Mouse (Mus musculus) MEL (cell line): Measurements from ENCODE around the gene Ccdc97. TPM values are rescaled to one million over a fixed set of nuclear protein-coding genes. Genes with fewer than 3 reads are reported as not detected.

Source experiments
- DNase-seq: peaks from one replicate; pipeline ENCODE4 v3.0.0; 2011; ENCODE audit warnings: low read depth, low spot score
- H3K27ac ChIP-seq: 2 replicates; pipeline ENCODE4 v1.5.1; 2012; ENCODE audit warnings: low read depth, mild to moderate bottlenecking, control low read depth, low read length, moderate library complexity; ENCODE audit not compliant: control insufficient read depth
- H3K27me3 ChIP-seq, 2 experiments: fragments of 150-350 bp in 1 of 2; sonication (generic) in 1 of 2; 2 replicates each; pipeline ENCODE4 v1.6.1; 2012; ENCODE audit warnings: low read length in 2 of 2, mild to moderate bottlenecking in 2 of 2, improper control_type of control experiment in 1 of 2, moderate library complexity in 1 of 2; ENCODE audit not compliant: insufficient read depth in 2 of 2, control insufficient read depth in 1 of 2
- H3K36me3 ChIP-seq, 2 experiments: 2 replicates each; pipeline ENCODE4 v1.6.1; 2012 to 2014; ENCODE audit warnings: low read length in 2 of 2, improper control_type of control experiment in 1 of 2, inconsistent platforms in 1 of 2, mild to moderate bottlenecking in 1 of 2; ENCODE audit not compliant: insufficient read depth in 2 of 2, control insufficient read depth in 1 of 2
- H3K4me1 ChIP-seq, 2 experiments: fragments of 150-350 bp in 1 of 2; sonication (generic) in 1 of 2; 2 replicates each; pipeline ENCODE4 v1.6.1; 2012; ENCODE audit warnings: low read length in 2 of 2, improper control_type of control experiment in 1 of 2, mild to moderate bottlenecking in 1 of 2; ENCODE audit not compliant: insufficient read depth in 2 of 2, control insufficient read depth in 1 of 2
- H3K4me3 ChIP-seq, 2 experiments: fragments of 150-350 bp in 1 of 2; sonication (generic) in 1 of 2; 2 replicates each; pipeline ENCODE4 v1.5.1; 2012; ENCODE audit warnings: low read depth in 2 of 2, low read length in 2 of 2, mild to moderate bottlenecking in 2 of 2, moderate library complexity in 2 of 2, control low read depth in 1 of 2, improper control_type of control experiment in 1 of 2; ENCODE audit not compliant: control insufficient read depth in 1 of 2, insufficient read depth in 1 of 2
- H3K79me2 ChIP-seq: 2 replicates; pipeline ENCODE4 v1.6.1; 2012; ENCODE audit warnings: mild to moderate bottlenecking, low read length, moderate library complexity; ENCODE audit not compliant: control insufficient read depth, poor library complexity, insufficient read depth
- H3K9ac ChIP-seq: 2 replicates; pipeline ENCODE4 v1.6.1; 2012; ENCODE audit warnings: low read depth, mild to moderate bottlenecking, control low read depth, low read length, moderate library complexity; ENCODE audit not compliant: control insufficient read depth, poor library complexity, severe bottlenecking
- H3K9me3 ChIP-seq: fragments of 150-350 bp; sonication (generic); replicated peaks from 2 replicates; pipeline ENCODE4 v1.6.1; 2012; ENCODE audit warnings: mild to moderate bottlenecking, low read length, improper control_type of control experiment, moderate library complexity; ENCODE audit not compliant: insufficient read depth
- CHD2 ChIP-seq: IDR thresholded peaks from 2 replicates; pipeline ENCODE4 v1.6.1; 2011; ENCODE audit warnings: low read length, improper control_type of control experiment
- E2F4 ChIP-seq: IDR thresholded peaks from 2 replicates; pipeline ENCODE4 v1.6.1; 2011; ENCODE audit warnings: low read depth, low read length, improper control_type of control experiment, borderline replicate concordance
- ELF1 ChIP-seq: IDR thresholded peaks from 2 replicates; pipeline ENCODE4 v1.6.1; 2014; ENCODE audit warnings: low read depth, mild to moderate bottlenecking, inconsistent platforms, low read length, improper control_type of control experiment, moderate library complexity
- JUND ChIP-seq: IDR thresholded peaks from 2 replicates; pipeline ENCODE4 v1.6.1; 2011; ENCODE audit warnings: low read depth, mild to moderate bottlenecking, improper control_type of control experiment, low read length
- KAT2A ChIP-seq: conservative IDR thresholded peaks from 2 replicates; pipeline ENCODE4 v1.6.1; 2012; ENCODE audit warnings: low read depth, low read length, improper control_type of control experiment, inconsistent platforms
- MAFK ChIP-seq: IDR thresholded peaks from 2 replicates; pipeline ENCODE4 v1.6.1; 2011; ENCODE audit warnings: low read depth, mild to moderate bottlenecking, low read length, improper control_type of control experiment, borderline replicate concordance
- MAZ ChIP-seq: IDR thresholded peaks from 2 replicates; pipeline ENCODE4 v1.6.1; 2012; ENCODE audit warnings: low read depth, mild to moderate bottlenecking, inconsistent platforms, low read length, improper control_type of control experiment
- MYC ChIP-seq: IDR thresholded peaks from 2 replicates; pipeline ENCODE4 v1.6.1; 2011; ENCODE audit warnings: low read depth, mild to moderate bottlenecking, low read length, improper control_type of control experiment, moderate library complexity
- NELFE ChIP-seq: IDR thresholded peaks from 2 replicates; pipeline ENCODE4 v1.6.1; 2011; ENCODE audit warnings: low read depth, low read length, improper control_type of control experiment
- NRF1 ChIP-seq: IDR thresholded peaks from 2 replicates; pipeline ENCODE4 v1.6.1; 2014; ENCODE audit warnings: low read depth, mild to moderate bottlenecking, inconsistent platforms, low read length, improper control_type of control experiment, moderate library complexity; ENCODE audit not compliant: poor library complexity, insufficient read depth, severe bottlenecking
- POLR2A ChIP-seq, 2 experiments: IDR thresholded peaks; 2 replicates each; pipeline ENCODE4 v1.6.1; 2011 to 2012; ENCODE audit warnings: low read length in 2 of 2, mild to moderate bottlenecking in 2 of 2, control low read depth in 1 of 2, improper control_type of control experiment in 1 of 2, low read depth in 1 of 2, moderate library complexity in 1 of 2; ENCODE audit not compliant: control insufficient read depth in 1 of 2, insufficient read depth in 1 of 2, poor library complexity in 1 of 2
- POLR2AphosphoS2 ChIP-seq: IDR thresholded peaks from 2 replicates; pipeline ENCODE4 v1.6.1; 2011; ENCODE audit warnings: low read length, improper control_type of control experiment
- RCOR1 ChIP-seq: IDR thresholded peaks from 2 replicates; pipeline ENCODE4 v1.6.1; 2012; ENCODE audit warnings: low read depth, mild to moderate bottlenecking, inconsistent platforms, low read length, improper control_type of control experiment
- SIN3A ChIP-seq: IDR thresholded peaks from 2 replicates; pipeline ENCODE4 v1.6.1; 2012; ENCODE audit warnings: low read length, improper control_type of control experiment, inconsistent platforms
- SMC3 ChIP-seq: IDR thresholded peaks from 2 replicates; pipeline ENCODE4 v1.6.1; 2011; ENCODE audit warnings: low read depth, low read length, improper control_type of control experiment
- UBTF ChIP-seq: IDR thresholded peaks from 2 replicates; pipeline ENCODE4 v1.6.1; 2012; ENCODE audit warnings: low read depth, mild to moderate bottlenecking, inconsistent platforms, low read length, improper control_type of control experiment, moderate library complexity, borderline replicate concordance; ENCODE audit not compliant: insufficient read depth
- USF2 ChIP-seq, 2 experiments: IDR thresholded peaks; 2 replicates each; pipeline ENCODE4 v1.6.1; 2011 to 2012; ENCODE audit warnings: improper control_type of control experiment in 2 of 2, low read length in 2 of 2, borderline replicate concordance in 1 of 2, inconsistent platforms in 1 of 2, low read depth in 1 of 2, mild to moderate bottlenecking in 1 of 2; ENCODE audit not compliant: insufficient read depth in 1 of 2
- ZMIZ1 ChIP-seq: IDR thresholded peaks from 2 replicates; pipeline ENCODE4 v1.6.1; 2012; ENCODE audit warnings: low read depth, mild to moderate bottlenecking, inconsistent platforms, low read length, improper control_type of control experiment, moderate library complexity
- polyA plus RNA-seq, 2 experiments: library from polyadenylated mRNA; stranded (reverse) in 1 of 2; unstranded in 1 of 2; fragments of >175 nt in 1 of 2; fragments of >200 nt in 1 of 2; gene quantifications; 2 replicates each; pipeline versions ENCODE4 v1.2.1 to v1.2.4; 2012; ENCODE audit warnings: low replicate concordance in 2 of 2, low read depth in 1 of 2; ENCODE audit not compliant: insufficient read length in 2 of 2, insufficient read depth in 1 of 2, missing spikeins in 1 of 2
- total RNA-seq: library from RNA; depleted of rRNA; stranded (reverse); fragments of 300-350 nt; gene quantifications from 2 replicates; pipeline ENCODE4 v1.2.3, GENCODE M21; 2012

Gene Ccdc97
- total and polyA plus RNA-seq, 3 experiments = 8.4 to 39.7 TPM; not detected in 1

GRCm38 (mm10) chr7:25715731-25716271, 3.1 kb downstream of the Ccdc97 start:
- Histone ChIP-seq H3K4me3 (no peak overlapping the region), H3K9ac (no peak overlapping the region), H3K36me3 (peaks cover 0 to 11% of the 10 kb centered on the region in 2 experiments; a peak in 2 of 4 replicates), H3K27me3 (no peaks in the 10 kb centered on the region), H3K79me2 (peaks cover 3% of the 10 kb centered on the region; the same call in 1 of the 2 replicates), H3K9me3 (no peaks in the 10 kb centered on the region), H3K4me1 (peaks cover 3 to 16% of the 10 kb centered on the region in 2 experiments; a peak in 3 of 4 replicates), H3K27ac (no peak overlapping the region)
- DNase-seq = no peak
- TF ChIP-seq RCOR1 = no peak
- TF ChIP-seq SMC3 = no peak; the same call in 1 of the 2 replicates
- no peak for TF ChIP-seq CHD2
- TF ChIP-seq NRF1 = no peak

GRCm38 (mm10) chr7:25714581-25714980, 4.3 kb downstream of the Ccdc97 start:
- Histone ChIP-seq H3K9me3 (no peaks in the 10 kb centered on the region), H3K27ac (no peak overlapping the region), H3K4me1 (peaks cover 0 to 9% of the 10 kb centered on the region in 2 experiments; a peak in 2 of 4 replicates), H3K36me3 (peaks cover 0 to 6% of the 10 kb centered on the region in 2 experiments; a peak in 2 of 4 replicates), H3K27me3 (no peaks in the 10 kb centered on the region), H3K4me3 (no peak overlapping the region), H3K79me2 (peaks cover 3% of the 10 kb centered on the region; the same call in 1 of the 2 replicates), H3K9ac (no peak overlapping the region)
- no peak for DNase-seq
- TF ChIP-seq JUND = no peak
- TF ChIP-seq SMC3 = no peak
- no peak for TF ChIP-seq MYC
- TF ChIP-seq UBTF = no peak
- no peak for TF ChIP-seq E2F4
- TF ChIP-seq MAFK = no peak
- TF ChIP-seq POLR2AphosphoS2 = no peak; the same call in 1 of the 2 replicates
- no peak for TF ChIP-seq KAT2A
- no peak for TF ChIP-seq SIN3A
- no peak for TF ChIP-seq MAZ
- TF ChIP-seq USF2 (IDR thresholded peaks at IDR 0.05; ENCODE audit: borderline replicate concordance in 1 of 2, insufficient read depth in 1 of 2, low read depth in 1 of 2, low read length in 2 of 2) = no peak

- Histone ChIP-seq H3K79me2 (no peaks in the 10 kb centered on the region), H3K4me3 (no peak overlapping the region), H3K9ac (no peak overlapping the region), H3K4me1 (peaks cover 0 to 5% of the 10 kb centered on the region in 2 experiments; a peak in 1 of 4 replicates), H3K36me3 (peaks cover 2 to 3% of the 10 kb centered on the region in 2 experiments; a peak in 3 of 4 replicates), H3K27ac (no peak overlapping the region), H3K9me3 (no peaks in the 10 kb centered on the region), H3K27me3 (no peaks in the 10 kb centered on the region)
- TF ChIP-seq ZMIZ1 (0 out of 2 replicates have a peak, but pooled peaks have one; percentile 30), JUND (no peak), POLR2A (IDR thresholded peaks at IDR 0.05; ENCODE audit: control insufficient read depth in 1 of 2, insufficient read depth in 1 of 2, low read depth in 1 of 2, low read length in 2 of 2, poor library complexity in 1 of 2) (no peak; a peak in 1 of 4 replicates), NELFE (peak; percentile 40; the same call in 1 of the 2 replicates), MYC (no peak), SMC3 (no peak; the same call in 1 of the 2 replicates), ELF1 (no peak)
- DNase-seq = no peak
Measured at GRCm38 (mm10) chr7:25712801-25713200, 6.1 kb downstream of the Ccdc97 start.
